Mouse (Mus musculus): ENCODE results near the gene Sell.

The Sell gene

GRCm38 (mm10) chr1:164075416-164075815 lies 13.6 kb downstream of the Sell start:
- no peak for DNase-seq

- DNase-seq, result no peak
These were observed 14.7 kb downstream of the Sell start for GRCm38 (mm10) chr1:164076441-164076840.

DNA sequence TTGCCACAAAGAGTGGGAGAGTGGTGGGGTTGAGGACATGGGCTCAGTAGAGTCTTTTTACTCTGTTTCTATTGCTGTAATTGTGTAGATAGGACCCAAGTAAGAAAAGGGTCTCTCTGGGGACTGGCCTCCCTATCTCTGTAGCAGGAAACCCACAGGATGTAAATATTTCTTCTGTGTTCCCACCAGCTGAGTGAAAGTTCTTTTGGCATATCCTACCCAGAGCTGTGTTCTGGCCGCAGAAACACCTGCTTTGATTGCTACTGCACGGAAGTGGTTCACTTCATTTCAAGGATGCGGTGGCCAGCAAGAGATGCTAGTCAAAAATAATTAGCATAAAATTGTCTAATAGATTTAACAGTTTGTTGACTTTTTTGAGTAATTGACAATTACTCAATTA lies 15.2 kb downstream of the Sell start:
- no peak for DNase-seq

DNA sequence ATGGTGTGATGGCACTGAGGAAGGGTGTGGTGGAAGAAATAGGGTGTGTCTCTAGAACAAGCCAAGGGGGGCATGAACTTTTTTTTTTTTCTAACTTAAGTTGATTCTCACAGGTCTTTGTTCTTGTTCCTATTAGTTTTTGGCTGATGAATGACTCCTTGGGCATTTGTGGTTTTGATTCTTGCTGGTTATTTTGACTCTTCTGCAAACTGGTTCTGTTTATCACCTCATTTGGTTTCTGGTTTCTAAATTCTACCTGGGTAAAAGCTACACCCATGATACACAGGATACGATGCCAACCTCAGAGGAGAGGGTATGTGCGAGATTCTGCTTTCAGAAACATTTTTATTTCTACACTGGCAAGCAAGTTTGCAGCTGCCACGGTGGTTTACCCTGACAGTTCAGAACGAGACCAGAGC lies 16.6 kb downstream of the Sell start:
- peak; percentile 4 for DNase-seq

DNA sequence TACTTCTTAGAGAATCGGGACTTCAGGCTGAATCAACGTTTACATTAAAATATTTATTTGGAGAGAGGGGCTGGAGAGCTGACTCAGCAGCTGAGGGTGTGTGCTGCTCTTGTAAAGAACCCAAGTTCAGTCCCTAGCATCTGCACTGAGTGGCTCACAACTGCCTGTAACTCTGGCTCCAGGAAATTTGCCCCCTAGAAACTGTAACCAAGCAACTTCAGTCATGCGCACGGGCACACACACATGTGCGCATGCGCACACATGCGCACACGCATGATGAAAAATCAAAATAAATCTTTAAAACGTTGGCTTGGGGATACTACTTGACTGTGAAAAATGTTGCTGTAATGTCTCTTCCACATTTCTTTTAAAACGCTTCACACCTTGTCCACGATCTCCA lies 17.3 kb downstream of the Sell start:
- no peak for DNase-seq

DNA sequence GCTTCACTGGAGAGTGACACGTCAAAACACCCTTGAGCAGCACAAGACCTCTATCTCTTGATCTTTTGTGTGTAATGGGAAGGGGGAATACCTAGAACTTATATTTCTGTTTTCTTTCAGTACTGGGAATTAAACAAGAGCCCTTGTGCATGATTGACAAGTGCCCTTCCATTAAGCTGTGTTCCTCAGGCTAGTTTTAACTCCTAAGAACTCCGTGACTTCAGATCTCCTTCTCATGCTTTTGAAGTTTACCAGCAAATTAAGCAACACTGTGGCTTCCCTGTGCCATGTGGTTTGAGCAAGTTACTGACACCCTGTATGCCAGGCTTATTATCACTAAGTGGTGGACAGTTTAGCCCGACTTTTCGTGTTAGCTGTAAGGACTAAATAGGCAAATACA lies 21.3 kb downstream of the Sell start:
- DNase-seq, result no peak

DNA sequence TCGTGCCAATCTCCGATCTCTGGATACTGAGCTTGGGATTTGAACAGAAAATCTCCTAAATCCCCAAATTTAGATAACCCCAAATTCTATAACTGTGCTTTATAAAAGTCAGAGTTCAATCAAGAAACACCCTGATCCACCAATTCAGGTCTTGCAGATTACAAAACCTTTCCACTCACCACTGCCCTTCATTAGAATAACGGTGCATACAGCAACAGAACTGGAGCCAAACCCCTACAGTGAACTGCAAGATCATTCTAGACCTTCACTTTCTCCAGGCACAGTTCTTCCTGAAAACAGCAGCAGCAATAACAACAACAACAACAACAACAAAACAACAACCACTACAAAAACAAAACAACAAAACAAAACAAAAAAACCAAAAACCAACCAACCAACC lies 25.0 kb downstream of the Sell start:
- DNase-seq, result no peak

- no peak for DNase-seq
These were observed 26.1 kb downstream of the Sell start for GRCm38 (mm10) chr1:164087872-164088271.

GRCm38 (mm10) chr1:164096780-164097179 lies 35.0 kb downstream of the Sell start:
- no peak for DNase-seq

DNA sequence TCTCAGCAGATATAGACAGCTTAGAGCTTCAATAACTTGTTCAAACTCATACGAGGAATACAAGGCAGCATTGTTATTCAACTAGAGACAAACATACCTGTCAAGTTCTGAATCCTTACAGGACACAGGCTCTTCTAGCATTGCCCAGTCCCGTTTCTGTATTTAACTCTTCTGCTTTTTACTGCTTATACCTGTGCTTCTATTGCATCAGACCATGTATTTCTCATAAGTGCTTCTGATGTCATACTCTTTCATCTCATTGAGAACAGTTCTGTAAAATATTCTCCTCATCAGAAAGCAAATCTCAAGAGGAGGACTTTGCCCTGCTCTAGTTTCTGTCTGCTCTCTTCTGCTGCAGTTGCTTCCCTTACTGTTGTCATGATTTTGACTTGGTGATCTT lies 36.1 kb downstream of the Sell start:
- DNase-seq, result no peak

GRCm38 (mm10) chr1:164098372-164098771 lies 36.6 kb downstream of the Sell start:
- DNase-seq, result no peak

DNA sequence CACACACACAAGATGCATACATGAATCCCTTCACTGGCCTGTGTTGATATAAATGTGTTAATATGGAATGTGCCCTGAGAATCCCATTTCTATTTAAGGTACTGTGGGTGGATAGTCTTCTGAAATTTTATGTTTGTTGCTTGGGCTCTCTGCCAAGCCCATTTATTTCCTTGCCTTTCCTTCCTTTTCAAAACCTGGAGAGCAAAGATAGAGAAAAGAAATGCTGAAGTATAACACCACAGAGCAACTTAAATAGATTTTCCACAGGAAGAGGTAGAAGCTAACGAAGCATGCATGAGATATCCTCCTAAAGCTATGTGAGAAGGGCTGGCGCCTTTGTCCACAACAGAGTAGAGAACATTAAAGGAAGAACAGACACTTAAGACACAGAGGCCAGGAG lies 48.0 kb downstream of the Sell start:
- DNase-seq, result no peak

DNA sequence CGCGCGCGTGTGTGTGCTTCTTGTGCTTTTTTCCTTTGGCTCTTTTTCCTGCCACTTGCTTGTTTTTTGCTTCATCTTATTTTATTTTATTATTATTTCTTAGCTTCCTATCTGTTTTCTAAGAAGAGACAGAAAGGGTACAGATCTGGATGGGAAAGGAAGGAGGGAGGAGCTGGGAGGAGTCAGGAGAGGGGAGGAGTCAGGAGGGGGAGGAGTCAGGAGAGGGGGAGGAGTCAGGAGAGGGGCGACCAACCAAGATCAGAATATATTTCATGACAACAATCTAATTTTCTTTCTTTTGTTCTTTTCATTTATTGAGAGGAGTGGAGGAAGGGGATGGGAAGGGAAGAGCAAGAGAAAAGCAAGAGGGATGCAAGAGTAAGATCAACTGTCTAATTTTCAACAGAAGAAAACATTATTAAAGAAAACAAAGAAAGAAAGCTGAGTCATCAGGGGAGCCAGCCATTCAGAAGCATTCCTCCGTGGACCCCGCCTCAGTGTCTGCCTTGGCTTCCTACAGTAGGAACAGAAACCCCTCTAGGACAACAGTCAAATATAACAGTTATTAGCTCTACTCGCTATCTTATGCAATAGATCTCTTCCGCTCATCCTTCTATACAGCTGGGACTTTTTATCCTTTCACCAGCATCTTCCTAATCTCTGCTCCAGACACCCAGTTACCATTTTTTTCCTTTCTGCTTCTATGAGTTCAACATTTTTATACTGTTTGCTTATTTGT lies 49.0 kb downstream of the Sell start:
- no peak for DNase-seq

- DNase-seq, result no peak
These were observed 52.5 kb downstream of the Sell start for GRCm38 (mm10) chr1:164114280-164114679.

DNA sequence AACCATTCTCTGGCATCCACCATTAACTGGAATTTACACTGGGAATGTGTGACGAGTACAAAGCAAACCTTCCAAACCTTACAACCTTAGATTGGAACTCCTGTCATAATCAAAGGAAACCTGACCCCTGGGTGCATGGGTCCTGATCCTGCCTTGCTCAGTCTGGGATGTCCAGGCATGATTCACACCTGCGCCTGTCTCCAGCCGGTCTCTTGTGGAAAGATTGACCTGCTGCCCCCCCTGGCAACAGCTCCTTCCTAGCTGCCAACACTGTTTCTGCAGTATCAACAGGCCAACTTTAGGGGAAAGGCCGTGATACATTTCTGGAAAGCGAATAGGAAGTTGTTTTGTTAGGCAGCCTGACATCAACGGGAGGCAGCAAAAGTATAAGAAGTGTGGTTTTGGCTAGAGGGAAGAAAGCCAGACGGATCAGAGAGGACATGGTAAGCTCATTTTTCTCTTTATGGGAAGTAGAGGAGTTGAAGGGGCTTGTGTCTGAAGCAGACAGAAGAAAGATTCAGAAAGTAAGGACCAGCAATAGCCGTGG lies 53.2 kb downstream of the Sell start, which contains the start of gene Selp:
Gene Selp, plus strand, starts transcription at position 318 of the 547 bp plus-strand sequence.
- DNase-seq, result no peak

DNA sequence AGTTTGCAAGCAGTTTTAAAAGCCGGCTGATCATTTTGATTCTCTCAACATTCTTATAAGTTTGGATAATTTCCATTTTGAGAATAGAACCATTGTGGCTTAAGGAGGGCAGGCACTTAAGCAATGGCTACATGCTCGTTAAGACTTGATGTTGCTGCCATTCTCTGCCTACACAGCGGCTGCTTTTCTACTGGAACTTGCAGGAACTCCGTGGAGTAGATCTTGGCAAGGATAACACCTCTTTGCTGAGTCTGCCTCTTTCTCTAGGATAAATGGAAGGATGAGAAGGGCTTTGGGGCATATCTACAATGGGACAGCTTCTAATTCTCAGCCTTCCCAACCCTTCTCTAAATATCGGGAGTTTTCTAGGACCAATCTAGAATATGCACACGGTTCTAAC lies 53.9 kb downstream of the Sell start:
- no peak for DNase-seq

DNA sequence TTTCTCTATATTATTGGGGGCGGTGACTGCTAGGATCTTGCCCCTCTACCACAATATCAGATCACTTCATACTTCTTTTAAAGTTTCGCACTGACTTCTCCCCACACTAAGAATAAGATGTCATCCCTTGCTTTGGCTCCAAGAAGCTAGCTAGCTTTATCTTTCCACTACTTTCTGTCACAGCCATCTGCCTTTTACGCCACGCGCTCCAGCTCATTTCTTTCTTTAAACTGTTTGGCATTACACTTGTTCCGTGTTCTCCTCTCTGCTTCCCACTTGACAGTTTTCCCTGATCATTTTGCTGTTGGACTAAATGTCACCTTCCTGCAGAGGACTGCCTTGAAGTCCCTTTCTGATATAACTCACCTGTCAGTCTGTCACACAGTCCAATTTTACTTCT lies 56.1 kb downstream of the Sell start:
- no peak for DNase-seq

- no peak for DNase-seq
These were observed 58.4 kb downstream of the Sell start for GRCm38 (mm10) chr1:164119892-164120776.

GRCm38 (mm10) chr1:164120777-164121158 lies 59.0 kb downstream of the Sell start:
- DNase-seq, result no peak

GRCm38 (mm10) chr1:164123836-164124235 lies 62.1 kb downstream of the Sell start:
- no peak for DNase-seq

DNA sequence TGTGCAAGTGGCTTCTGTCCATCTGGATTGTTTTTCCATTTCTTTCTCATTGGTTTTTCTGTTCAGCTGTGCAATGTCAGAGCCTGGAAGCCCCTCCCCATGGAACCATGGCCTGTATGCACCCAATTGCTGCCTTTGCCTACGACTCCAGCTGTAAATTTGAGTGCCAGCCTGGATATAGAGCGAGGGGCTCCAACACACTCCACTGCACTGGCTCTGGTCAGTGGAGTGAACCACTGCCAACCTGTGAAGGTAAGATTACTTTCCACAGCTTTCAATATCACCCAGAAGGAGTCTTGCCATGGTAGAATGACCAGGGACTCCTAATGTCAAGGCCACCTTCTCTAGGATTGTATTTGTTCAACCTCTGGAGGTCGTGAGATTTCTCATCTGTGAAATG lies 68.2 kb downstream of the Sell start:
- DNase-seq, result no peak

GRCm38 (mm10) chr1:164132609-164133008 lies 70.8 kb downstream of the Sell start:
- DNase-seq, result no peak

Measured in lung, postnatal 14 days (tissue).